Mouse (Mus musculus): Measurements from ENCODE around the gene Kpna4.

Gene Kpna4

GRCm38 (mm10) chr3:69126509-69127345 lies at the start of gene Kpna4:
Gene Kpna4, minus strand, starts transcription at chr3:69127113.
- peak; percentile 59 for DNase-seq (ENCODE audit: low spot score)

DNA sequence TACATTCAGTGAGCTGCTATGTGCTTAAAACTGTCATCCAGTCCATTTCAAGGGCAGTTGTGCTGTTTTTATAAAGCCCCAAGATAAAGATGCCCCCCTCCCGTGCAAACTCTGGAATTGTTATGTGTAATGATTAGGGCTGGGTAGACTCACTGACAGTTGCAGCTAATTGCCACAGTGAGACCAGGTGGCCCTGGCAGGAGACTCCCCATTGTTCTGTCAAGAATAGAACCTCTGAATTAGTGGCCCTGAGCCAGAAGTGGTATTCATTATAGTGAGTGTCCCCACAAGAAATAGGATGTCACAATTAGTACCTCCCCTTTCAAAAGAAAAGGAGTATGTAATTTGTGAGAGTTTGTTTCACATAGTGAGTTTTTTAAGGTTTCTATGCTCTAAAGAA lies 48.3 kb upstream of the Kpna4 start:
- no peak for DNase-seq (ENCODE audit: low spot score)

DNA sequence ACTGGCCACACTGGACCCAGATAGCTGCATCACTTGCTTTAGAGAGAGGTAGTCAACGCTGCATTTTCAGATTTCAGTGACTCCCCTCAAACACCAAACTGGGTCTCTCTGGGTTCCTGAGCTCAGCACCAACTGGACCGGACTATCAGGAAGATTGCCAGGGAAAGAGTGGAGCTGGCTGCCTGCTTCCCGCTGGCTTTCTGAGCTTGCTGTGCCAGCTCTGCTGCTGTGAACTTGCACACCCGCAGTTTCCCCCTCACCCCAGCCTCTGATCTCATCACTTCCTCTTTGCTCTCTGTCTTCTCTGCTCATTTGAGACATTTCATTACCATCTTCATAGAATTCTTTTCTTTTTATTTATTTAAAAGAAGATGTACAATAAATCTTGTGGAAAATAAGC lies 44.2 kb upstream of the Kpna4 start:
- no peak for DNase-seq (ENCODE audit: low spot score)

DNA sequence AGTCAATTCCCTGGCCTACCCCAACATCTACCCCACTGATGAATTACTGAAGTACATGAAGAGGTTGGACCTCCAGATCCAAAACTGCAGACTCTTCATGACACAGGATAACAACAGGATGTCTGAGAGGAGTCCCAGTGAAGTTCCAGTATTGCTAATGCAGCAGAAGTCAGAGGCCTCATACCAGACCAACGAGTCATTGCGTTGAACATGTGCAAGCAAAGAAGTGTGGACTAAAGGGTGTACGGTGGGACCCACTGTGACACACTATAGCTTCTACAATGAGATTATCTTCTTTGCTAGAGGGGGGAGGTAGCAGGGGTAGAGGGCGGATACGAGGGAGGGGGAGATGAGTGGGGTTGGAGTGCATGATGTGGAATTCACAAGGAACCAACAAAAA lies 42.9 kb upstream of the Kpna4 start:
- no peak for DNase-seq (ENCODE audit: low spot score)

DNA sequence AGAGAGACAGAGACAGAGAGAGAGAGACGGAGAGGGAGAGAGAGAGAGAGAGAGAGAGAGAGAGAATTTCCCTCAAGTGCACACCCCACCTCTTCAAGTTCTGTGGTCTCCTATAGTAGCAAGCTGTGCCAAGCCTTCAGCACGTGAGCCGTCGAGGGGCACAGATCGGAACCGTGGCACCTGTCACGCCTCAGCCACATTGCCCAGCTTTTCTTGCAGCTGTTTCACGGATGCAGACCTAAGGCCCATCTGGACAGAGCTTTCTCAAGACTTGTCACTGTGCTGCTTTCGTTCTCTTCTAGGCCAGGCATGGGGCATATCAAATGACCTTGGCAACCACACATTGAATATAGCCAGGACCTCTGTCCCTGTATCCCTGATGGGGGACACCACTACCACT lies 41.8 kb upstream of the Kpna4 start:
- no peak for DNase-seq (ENCODE audit: low spot score)

- no peak for DNase-seq (ENCODE audit: low spot score)
These were observed 36.1 kb upstream of the Kpna4 start for GRCm38 (mm10) chr3:69163057-69163456.

DNA sequence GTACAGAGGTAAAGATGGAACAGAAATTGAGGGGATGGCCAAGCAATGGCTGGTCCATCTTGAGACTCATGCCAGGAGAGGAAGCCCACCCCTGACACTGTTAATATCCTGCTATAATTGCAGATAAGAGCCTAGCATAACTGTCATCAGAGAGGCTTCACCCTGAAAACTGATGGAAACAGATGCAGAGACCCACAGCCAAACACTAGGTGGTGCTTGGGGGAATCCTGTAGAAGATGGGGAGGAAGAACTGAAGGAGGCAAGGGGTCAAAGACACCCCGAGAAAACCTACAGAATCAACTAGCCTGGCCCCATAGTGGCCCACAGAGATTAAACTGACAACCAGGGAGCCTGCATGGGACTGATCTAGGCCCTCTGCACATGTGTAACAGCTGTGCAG lies 33.5 kb upstream of the Kpna4 start:
- no peak for DNase-seq (ENCODE audit: low spot score)

DNA sequence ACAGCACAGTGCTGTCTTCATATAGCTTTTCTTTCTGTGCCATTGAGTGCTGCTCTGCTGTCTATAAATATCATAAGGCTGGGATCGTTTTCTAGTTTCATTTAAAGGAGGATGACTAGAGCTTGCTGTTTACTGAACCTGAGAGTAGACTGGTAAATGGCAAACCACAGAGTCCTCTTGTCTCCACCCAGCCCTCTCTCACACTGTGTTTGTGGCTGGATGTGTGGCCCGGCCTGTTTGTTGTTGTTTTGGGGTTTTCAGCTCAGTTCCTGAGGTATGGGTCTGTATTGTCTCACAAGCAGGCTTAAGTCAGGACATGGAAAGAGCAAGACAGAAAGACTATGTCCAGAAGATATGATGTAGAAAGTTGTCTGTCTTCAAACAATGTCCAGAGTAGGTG lies 32.6 kb upstream of the Kpna4 start:
- DNase-seq (ENCODE audit: low spot score) = no peak

DNA sequence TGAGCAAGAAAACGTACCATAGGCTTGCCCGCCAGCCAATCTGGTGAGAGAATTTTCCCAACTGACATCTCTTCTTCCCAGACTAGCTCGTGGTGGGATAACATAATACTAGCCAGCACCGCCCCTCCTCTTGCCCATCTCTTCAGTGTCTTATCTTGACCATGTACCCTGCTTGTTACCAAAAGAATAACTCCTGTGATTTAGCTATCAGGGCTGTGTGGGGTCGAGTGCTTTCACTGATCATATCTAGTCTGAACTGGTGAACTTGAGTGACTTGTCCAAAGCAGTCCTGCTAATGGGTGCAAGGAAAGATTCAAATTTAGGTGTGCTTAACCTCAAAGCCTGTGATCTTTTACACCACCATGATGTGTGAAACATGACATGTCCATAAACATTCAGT lies 31.0 kb upstream of the Kpna4 start:
- no peak for DNase-seq (ENCODE audit: low spot score)

DNA sequence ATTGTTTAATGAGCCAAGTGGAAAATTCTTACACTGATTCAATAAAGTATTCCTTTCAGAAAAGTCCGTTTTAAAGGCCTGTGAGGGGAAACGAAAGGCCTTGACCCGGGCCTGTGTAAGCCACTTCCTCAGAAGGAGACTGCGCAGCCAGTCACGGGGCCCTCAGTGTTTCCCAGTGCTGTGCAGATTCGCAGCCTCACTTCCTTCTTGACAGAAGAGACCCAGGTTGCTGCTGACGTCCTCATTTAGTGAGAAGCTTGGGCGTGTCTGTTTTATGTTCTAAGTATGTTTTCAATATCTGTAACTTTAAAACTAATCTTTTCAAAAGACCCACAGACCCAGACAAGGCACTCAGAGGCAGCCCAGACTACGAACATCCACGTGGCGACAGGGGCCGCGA lies 29.6 kb upstream of the Kpna4 start:
- no peak for DNase-seq (ENCODE audit: low spot score)

DNA sequence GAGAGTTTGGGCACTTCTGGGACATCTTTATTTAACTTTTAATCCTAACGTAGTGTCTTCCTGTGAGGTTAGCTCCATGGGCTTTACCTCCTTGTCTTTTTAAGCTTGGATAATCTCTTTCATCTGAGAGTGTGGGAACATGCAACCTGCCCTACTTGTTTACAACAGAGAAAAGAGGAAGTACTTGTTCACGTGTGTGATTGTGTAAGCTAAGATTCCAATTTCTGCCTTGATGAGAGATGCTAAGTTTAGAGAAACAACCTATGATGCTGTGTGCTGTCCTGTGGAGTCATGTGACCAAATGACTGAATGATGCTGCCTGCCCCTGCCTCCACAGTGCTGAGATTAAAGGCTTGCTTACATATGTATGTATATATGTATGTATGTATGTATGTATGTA lies 27.8 kb upstream of the Kpna4 start:
- no peak for DNase-seq (ENCODE audit: low spot score)

- DNase-seq (ENCODE audit: low spot score) = no peak
These were observed 24.0 kb upstream of the Kpna4 start for GRCm38 (mm10) chr3:69150921-69151320.

- no peak for DNase-seq (ENCODE audit: low spot score)
These were observed 15.6 kb upstream of the Kpna4 start for GRCm38 (mm10) chr3:69142372-69142994.

- DNase-seq (ENCODE audit: low spot score) = no peak
These were observed 13.9 kb upstream of the Kpna4 start for GRCm38 (mm10) chr3:69140851-69141250.

DNA sequence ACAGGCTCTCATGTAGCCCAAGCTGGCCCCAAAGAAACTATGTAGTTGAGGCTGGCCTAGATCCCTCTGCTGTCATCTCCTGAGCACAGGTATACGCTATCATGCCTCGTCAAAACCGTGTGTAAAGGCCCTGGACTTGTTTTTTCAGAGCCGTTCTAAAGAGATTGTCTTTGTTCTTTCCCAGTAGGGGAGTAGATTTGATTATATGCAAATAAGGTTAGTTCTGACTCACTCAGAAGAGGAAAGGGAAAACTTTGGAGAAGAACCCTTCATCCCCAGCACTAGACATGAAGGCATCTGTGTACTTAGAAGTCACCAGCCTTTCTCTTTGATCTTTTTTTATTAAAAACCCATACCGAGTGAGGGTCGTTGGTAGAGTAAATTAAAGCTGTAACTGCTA lies 9.1 kb upstream of the Kpna4 start:
- no peak for DNase-seq (ENCODE audit: low spot score)

GRCm38 (mm10) chr3:69130973-69131372 lies 4.1 kb upstream of the Kpna4 start:
- no peak for DNase-seq (ENCODE audit: low spot score)

DNA sequence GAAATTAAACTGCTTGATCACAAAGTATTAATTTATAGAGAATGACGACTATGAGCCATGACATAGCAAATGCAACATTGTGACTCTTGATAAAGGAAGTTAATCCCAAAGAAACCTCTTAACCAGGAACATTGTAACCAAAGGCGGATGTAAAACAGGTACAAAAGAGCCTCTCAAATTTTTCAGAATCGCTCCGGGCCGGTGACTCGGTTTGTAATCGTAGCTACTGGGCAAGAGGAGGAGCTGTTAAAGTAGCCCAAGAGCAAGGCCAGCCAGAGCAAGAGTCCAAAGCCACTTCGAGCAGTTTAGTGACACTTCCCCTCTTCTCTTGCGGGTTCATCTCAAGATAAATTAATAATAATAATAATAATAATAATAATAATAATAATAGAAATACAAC lies 780 bp upstream of the Kpna4 start:
- DNase-seq (ENCODE audit: low spot score) = no peak

DNA sequence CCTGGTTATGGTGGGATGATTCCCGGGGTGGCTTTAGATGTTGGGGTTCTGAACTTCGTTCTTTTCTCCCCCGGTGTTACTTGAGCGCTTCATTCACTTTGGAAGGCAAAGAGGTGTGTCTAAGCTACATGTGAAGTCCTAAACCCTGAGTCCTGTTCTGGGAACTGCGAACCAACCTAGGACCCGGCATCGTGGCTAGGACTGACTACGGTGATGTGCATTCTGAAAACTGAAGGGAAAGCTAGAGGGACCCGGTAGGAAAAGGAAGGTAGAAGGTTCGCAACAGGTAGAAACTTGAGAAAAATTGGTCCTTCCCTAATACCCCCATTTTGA lies 399 bp upstream of the Kpna4 start:
- DNase-seq (ENCODE audit: low spot score) = no peak

- DNase-seq (ENCODE audit: low spot score) = no peak
These were observed 913 bp downstream of the Kpna4 start for GRCm38 (mm10) chr3:69125891-69126508.

DNA sequence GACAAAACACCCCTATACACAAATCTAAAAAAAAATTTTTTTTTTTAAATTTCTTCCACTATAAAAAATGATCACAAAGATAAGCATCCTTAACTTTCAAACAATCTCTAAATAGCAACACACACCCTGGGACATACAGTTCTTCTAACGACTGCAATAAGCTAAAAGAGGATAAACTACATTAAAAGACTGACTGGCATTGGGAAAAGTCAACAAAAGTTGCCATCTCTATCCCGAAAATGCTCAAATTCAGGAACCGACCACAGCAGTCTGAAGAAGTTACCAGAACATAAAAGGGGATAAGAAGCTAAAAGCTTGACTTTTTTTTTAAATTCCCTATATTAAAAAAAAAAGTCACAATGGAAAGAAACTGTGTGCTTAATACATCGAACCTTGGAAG lies 1.5 kb downstream of the Kpna4 start:
- no peak for DNase-seq (ENCODE audit: low spot score)

DNA sequence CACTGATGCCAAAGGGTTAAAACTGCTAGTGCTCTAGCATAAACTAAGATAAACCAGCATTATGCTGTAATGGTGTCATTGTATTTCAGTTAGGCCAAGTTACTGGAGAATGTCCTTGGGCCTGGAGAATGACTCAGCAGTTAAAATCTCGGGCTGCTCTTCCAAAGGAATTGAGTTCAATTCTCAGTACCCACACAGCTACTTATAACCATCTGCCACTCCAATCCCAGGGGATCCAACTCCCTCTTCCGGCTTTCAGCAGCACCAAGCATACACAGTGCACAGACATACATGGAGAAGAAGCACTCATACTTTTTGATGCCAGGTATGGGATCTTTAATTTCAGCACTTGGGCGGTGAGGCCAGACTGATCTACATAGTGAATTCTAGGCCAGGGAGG lies 8.1 kb downstream of the Kpna4 start:
- no peak for DNase-seq (ENCODE audit: low spot score)

DNA sequence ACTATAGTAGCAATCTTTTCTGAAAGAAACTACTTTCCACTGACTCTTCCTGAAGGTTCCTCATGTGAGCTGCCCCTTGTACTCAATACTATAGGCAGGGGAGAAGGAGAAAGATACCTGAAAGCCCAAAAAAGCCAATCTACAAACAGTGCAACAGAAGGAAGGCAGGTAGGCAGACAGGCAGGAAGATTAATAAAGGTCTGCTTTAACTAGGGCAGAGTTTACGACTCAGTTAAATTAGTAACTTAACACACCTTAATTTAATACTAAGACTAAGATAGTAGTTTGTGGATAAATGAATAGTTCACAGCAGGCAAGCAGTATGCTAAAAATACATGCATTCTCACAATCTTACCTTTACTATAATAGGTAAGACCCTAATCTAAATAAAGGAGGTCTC lies 12.2 kb downstream of the Kpna4 start:
- no peak for DNase-seq (ENCODE audit: low spot score)

- DNase-seq (ENCODE audit: low spot score) = no peak
These were observed 13.0 kb downstream of the Kpna4 start for GRCm38 (mm10) chr3:69113956-69114355.

GRCm38 (mm10) chr3:69109079-69109478 lies 17.8 kb downstream of the Kpna4 start:
- no peak for DNase-seq (ENCODE audit: low spot score)

All from layer of hippocampus, adult 9-10 months (tissue).